Mouse (Mus musculus) embryonic facial prominence, embryonic 10.5 days (tissue): ENCODE data around the gene Hist1h1t. TPM values are rescaled to one million over a fixed set of nuclear protein-coding genes. Genes with fewer than 3 reads are reported as not detected.

Source experiments
- DNase-seq: peaks from one replicate; pipeline ENCODE4 v3.0.0-alpha.2; 2017; ENCODE audit warnings: low spot score
- H3K27ac ChIP-seq: fragments of 300-500 bp; sonication (generic); replicated peaks from 2 replicates; pipeline ENCODE4 v1.5.1; 2016; ENCODE audit warnings: mild to moderate bottlenecking
- H3K27me3 ChIP-seq: fragments of 300-500 bp; sonication (generic); replicated peaks from 2 replicates; pipeline ENCODE4 v1.6.1; 2016; ENCODE audit warnings: low read depth, mild to moderate bottlenecking; ENCODE audit not compliant: poor library complexity, severe bottlenecking
- H3K36me3 ChIP-seq: fragments of 300-500 bp; sonication (generic); replicated peaks from 2 replicates; pipeline ENCODE4 v1.6.1; 2016; ENCODE audit warnings: mild to moderate bottlenecking, moderate library complexity
- H3K4me1 ChIP-seq: fragments of 300-500 bp; sonication (generic); 2 replicates; pipeline ENCODE4 v1.6.1; 2016
- H3K4me3 ChIP-seq: fragments of 300-500 bp; sonication (generic); 2 replicates; pipeline ENCODE4 v1.5.1; 2016; ENCODE audit warnings: mild to moderate bottlenecking, moderate library complexity
- H3K9me3 ChIP-seq: fragments of 300-500 bp; sonication (generic); 2 replicates; pipeline ENCODE4 v1.6.1; 2016; ENCODE audit warnings: mild to moderate bottlenecking
- WGBS: fragments of 180-500 bp; shearing (Covaris S2); methylation state at CpG from one replicate; pipeline ENCODE4 v1.1.7; 2016; 5-methylcytosine and 5-hydroxymethylcytosine counted together
- polyA plus RNA-seq: library from polyadenylated mRNA; unstranded; fragments of >200 nt; fragmentation: Nextera tagmentation; extraction: Ambion mirVana; gene quantifications from 2 replicates; pipeline ENCODE4 v1.2.1, GENCODE M21; 2016

The Hist1h1t gene
- polyA plus RNA-seq, 1 experiment from 2014 or later: not detected

GRCm38 (mm10) chr13:23728472-23729191 is 33.0 kb downstream of the Hist1h1t start:
- 92% methylated on average over 18 of the region's 18 CpGs for WGBS

GRCm38 (mm10) chr13:23729192-23729525 is 33.5 kb downstream of the Hist1h1t start:
- Histone ChIP-seq H3K36me3 (no peaks in the 10 kb centered on the region), H3K27ac (0 out of 2 replicates have a peak overlapping the region, but pooled peaks have one; percentile 30), H3K4me3 (no peak overlapping the region), H3K9me3 (no peaks in the 10 kb centered on the region), H3K4me1 (peaks cover 8% of the 10 kb centered on the region), H3K27me3 (no peaks in the 10 kb centered on the region)
- DNase-seq: no peak
- WGBS: 91% methylated on average over 9 of the region's 9 CpGs

More at GRCm38 (mm10) chr13:23728472-23729191, 33.0 kb downstream of the Hist1h1t start:
- Histone ChIP-seq H3K9me3 (no peaks in the 10 kb centered on the region), H3K36me3 (no peaks in the 10 kb centered on the region), H3K27ac (0 out of 2 replicates have a peak overlapping the region, but pooled peaks have one; percentile 30), H3K27me3 (no peaks in the 10 kb centered on the region), H3K4me3 (no peak overlapping the region), H3K4me1 (peaks cover 8% of the 10 kb centered on the region)
- DNase-seq: no peak

GRCm38 (mm10) chr13:23729706-23730105 is 34.1 kb downstream of the Hist1h1t start:
- 0 out of 2 replicates have a peak overlapping the region, but pooled peaks have one; percentile 30 for H3K27ac ChIP-seq
- H3K27me3 ChIP-seq: no peaks in the 10 kb centered on the region
- H3K4me3 ChIP-seq: no peak overlapping the region
- DNase-seq: no peak
- no peaks in the 10 kb centered on the region for H3K9me3 ChIP-seq
- H3K36me3 ChIP-seq: no peaks in the 10 kb centered on the region
- peaks cover 8% of the 10 kb centered on the region for H3K4me1 ChIP-seq
- 93% methylated on average over 5 of the region's 5 CpGs for WGBS

GRCm38 (mm10) chr13:23730479-23730878 is 34.9 kb downstream of the Hist1h1t start:
- Histone ChIP-seq H3K27ac (peak overlapping the region; percentile 35; the same call in 1 of the 2 replicates), H3K4me1 (peaks cover 4% of the 10 kb centered on the region), H3K36me3 (no peaks in the 10 kb centered on the region), H3K9me3 (no peaks in the 10 kb centered on the region), H3K27me3 (no peaks in the 10 kb centered on the region), H3K4me3 (no peak overlapping the region)
- 55% methylated on average over 8 of the region's 8 CpGs for WGBS
- no peak for DNase-seq

- Histone ChIP-seq H3K9me3 (no peaks in the 10 kb centered on the region), H3K4me1 (peaks cover 4% of the 10 kb centered on the region), H3K27me3 (no peaks in the 10 kb centered on the region), H3K36me3 (no peaks in the 10 kb centered on the region), H3K27ac (no peak overlapping the region; the same call in 1 of the 2 replicates), H3K4me3 (no peak overlapping the region)
- WGBS: 30% methylated on average over 8 of the region's 8 CpGs
- no peak for DNase-seq
These were observed 36.7 kb downstream of the Hist1h1t start for GRCm38 (mm10) chr13:23732156-23732804.

GRCm38 (mm10) chr13:23737091-23737490 is 41.5 kb downstream of the Hist1h1t start:
- Histone ChIP-seq H3K27me3 (no peaks in the 10 kb centered on the region), H3K4me3 (no peak overlapping the region), H3K36me3 (no peaks in the 10 kb centered on the region), H3K4me1 (peaks cover 20% of the 10 kb centered on the region), H3K9me3 (no peaks in the 10 kb centered on the region), H3K27ac (peak overlapping the region; percentile 96; the same call in 1 of the 2 replicates)
- DNase-seq: no peak
- 82% methylated on average over 5 of the region's 5 CpGs for WGBS

- Histone ChIP-seq H3K9me3 (no peaks in the 10 kb centered on the region), H3K27ac (peak overlapping the region; percentile 96), H3K27me3 (no peaks in the 10 kb centered on the region), H3K4me3 (peak overlapping the region; percentile 71), H3K4me1 (peaks cover 20% of the 10 kb centered on the region), H3K36me3 (no peaks in the 10 kb centered on the region)
- WGBS: 23% methylated on average over 4 of the region's 4 CpGs
- DNase-seq: no peak
These were observed 42.4 kb downstream of the Hist1h1t start for GRCm38 (mm10) chr13:23738041-23738440.

GRCm38 (mm10) chr13:23738677-23739068 is 43.1 kb downstream of the Hist1h1t start, which contains the start of gene Hist1h1c:
TSS of gene Hist1h1c (plus strand) at chr13:23738808.
- Histone ChIP-seq H3K36me3 (no peaks in the 10 kb centered on the region), H3K9me3 (no peaks in the 10 kb centered on the region), H3K4me3 (peak within 1 kb of the TSS; percentile 71), H3K4me1 (peaks cover 20% of the 10 kb centered on the region), H3K27ac (peak within 1 kb of the TSS; percentile 96), H3K27me3 (no peaks in the 10 kb centered on the region)
- WGBS: under 1% methylated on average over 38 of the region's 38 CpGs
- peak; percentile 94 for DNase-seq

GRCm38 (mm10) chr13:23739069-23739921 is 43.7 kb downstream of the Hist1h1t start:
- H3K9me3 ChIP-seq: no peaks in the 10 kb centered on the region
- peak overlapping the region; percentile 96 for H3K27ac ChIP-seq
- DNase-seq: peak; percentile 91
- no peaks in the 10 kb centered on the region for H3K27me3 ChIP-seq
- no peaks in the 10 kb centered on the region for H3K36me3 ChIP-seq
- peak overlapping the region; percentile 71 for H3K4me3 ChIP-seq
- under 1% methylated on average over 39 of the region's 39 CpGs for WGBS
- H3K4me1 ChIP-seq: peaks cover 25% of the 10 kb centered on the region

- H3K27me3 ChIP-seq: no peaks in the 10 kb centered on the region
- WGBS: 2% methylated on average over 14 of the region's 14 CpGs
These were observed 44.3 kb downstream of the Hist1h1t start for GRCm38 (mm10) chr13:23739922-23740252.

GRCm38 (mm10) chr13:23740256-23740840 is 44.7 kb downstream of the Hist1h1t start:
- Histone ChIP-seq H3K4me1 (peaks cover 28% of the 10 kb centered on the region), H3K27me3 (no peaks in the 10 kb centered on the region), H3K9me3 (no peaks in the 10 kb centered on the region), H3K36me3 (no peaks in the 10 kb centered on the region), H3K27ac (peak overlapping the region; percentile 96), H3K4me3 (peak overlapping the region; percentile 71)
- no peak for DNase-seq
- 36% methylated on average over 13 of the region's 13 CpGs for WGBS

More at GRCm38 (mm10) chr13:23739922-23740252, 44.3 kb downstream of the Hist1h1t start:
- Histone ChIP-seq H3K36me3 (no peaks in the 10 kb centered on the region), H3K4me1 (peaks cover 28% of the 10 kb centered on the region), H3K9me3 (no peaks in the 10 kb centered on the region), H3K27ac (peak overlapping the region; percentile 96), H3K4me3 (peak overlapping the region; percentile 71)
- no peak for DNase-seq

GRCm38 (mm10) chr13:23740910-23741309 is 45.3 kb downstream of the Hist1h1t start:
- H3K27ac ChIP-seq: peak overlapping the region; percentile 96
- no peak for DNase-seq
- no peaks in the 10 kb centered on the region for H3K27me3 ChIP-seq
- no peaks in the 10 kb centered on the region for H3K9me3 ChIP-seq
- H3K4me3 ChIP-seq: peak overlapping the region; percentile 71
- H3K4me1 ChIP-seq: peaks cover 28% of the 10 kb centered on the region
- no peaks in the 10 kb centered on the region for H3K36me3 ChIP-seq
- 62% methylated on average over 5 of the region's 5 CpGs for WGBS
